Mouse (Mus musculus) layer of hippocampus, adult 9-10 months (tissue): ENCODE data around the gene Ralgapa1.
A peak's percentile ranks its signal among the peaks of the same experiment; 100 is the strongest.

Experiments used
- DNase-seq: peaks from one replicate; pipeline ENCODE4 v3.0.0; 2022; ENCODE audit warnings: low spot score

Ralgapa1 gene

GRCm38 (mm10) chr12:55820661-55821314 lies at the start of gene Ralgapa1:
Ralgapa1 (minus strand) TSS chr12:55821167.
- DNase-seq = peak; percentile 77

DNA sequence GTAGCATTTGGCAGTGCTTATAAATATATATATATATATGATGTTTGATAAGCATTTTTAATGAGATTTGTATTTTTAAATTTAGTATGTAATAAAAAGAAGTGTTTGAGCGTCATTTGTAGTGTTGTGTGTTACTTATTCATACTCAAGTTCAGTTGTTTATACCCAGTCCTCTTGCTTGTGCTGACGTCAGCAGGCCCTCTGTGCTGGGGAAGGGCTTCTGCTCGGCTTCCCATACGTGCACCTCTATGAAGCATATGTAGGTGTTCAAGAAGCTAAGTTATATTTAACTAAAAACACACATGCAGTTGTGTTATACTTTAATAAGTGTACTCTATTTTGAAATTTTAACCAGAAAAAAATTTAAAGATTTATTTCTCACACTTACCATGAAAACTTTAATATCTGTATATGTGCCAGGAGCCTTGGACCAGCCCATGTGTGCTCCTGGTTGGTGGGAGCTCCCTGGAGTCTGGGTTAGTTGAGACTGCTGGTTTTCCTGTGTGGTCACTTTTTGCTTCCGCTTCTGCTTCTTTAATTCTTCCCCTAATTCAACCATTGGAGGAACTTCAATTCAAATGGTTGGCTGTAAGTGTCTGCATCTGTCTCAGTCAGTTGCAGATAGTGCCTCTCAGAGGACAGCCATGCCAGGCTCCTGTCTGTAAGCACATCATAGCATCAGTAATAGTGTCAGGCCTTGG lies 48.8 kb upstream of the Ralgapa1 start:
- DNase-seq = no peak

- DNase-seq = no peak
These were observed 46.8 kb upstream of the Ralgapa1 start for GRCm38 (mm10) chr12:55867738-55868137.

GRCm38 (mm10) chr12:55860631-55861030 lies 39.7 kb upstream of the Ralgapa1 start:
- DNase-seq = no peak

DNA sequence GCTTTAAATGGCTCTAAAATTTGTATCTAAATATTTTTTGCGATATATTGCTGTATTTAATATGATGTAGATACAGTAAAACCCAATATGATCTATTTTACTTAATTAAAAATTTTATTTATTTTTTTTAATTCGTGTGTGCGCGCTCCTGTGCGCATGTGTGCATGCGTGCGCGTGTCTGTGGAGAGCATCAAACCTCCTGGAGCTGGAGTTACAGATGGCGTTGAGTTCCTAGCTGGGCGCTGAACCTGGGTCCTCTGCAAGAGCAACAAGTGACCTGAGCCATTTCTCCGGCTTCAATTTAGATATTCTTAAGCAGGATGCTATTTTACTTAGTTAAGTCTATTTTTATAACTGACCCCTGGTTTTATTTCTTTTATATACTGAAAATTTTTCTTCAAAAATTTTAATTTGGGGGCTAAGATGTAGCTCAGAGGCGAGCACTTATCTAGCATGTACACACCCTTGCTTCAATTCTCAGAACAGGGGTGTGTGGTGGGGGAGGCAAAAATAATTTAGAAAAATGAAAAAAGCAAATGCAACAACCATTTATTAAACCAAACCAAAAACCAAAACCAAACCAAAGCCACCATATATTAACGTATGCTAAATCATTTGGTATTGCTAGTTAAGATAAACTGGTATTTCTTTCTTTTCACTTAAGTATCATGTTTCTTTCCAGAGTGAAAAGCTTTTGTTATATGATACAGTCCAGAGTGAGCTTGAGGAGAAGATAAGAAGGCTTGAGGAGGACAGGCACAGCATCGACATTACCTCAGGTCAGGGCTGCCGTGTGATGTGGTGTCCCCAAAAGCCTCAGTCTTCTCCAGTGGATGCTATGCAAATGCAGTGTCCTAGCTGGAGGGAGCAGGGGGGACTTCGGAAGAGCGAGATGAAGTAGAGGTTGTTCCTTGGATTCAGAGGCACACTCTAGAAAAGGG lies 38.7 kb upstream of the Ralgapa1 start:
- DNase-seq = no peak

DNA sequence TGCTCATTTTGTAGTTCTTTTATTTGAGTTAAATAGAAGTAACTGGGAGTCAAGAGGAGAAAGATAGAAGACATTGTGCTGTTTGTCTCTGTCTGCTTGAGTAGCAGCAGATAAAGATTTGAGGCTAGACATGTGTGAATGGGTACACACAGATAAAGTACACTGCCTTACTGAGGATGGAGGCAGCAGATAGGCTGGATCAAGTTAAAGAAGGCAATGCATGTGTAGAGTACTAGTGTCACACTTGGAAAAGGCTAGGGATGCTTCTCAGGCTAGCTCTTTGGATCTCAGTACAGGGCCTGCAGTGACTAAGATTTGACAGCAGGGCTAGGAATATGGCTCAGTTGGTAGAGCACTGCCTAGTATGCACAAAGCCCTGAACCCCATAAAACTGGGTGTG lies 29.7 kb upstream of the Ralgapa1 start:
- DNase-seq = no peak

DNA sequence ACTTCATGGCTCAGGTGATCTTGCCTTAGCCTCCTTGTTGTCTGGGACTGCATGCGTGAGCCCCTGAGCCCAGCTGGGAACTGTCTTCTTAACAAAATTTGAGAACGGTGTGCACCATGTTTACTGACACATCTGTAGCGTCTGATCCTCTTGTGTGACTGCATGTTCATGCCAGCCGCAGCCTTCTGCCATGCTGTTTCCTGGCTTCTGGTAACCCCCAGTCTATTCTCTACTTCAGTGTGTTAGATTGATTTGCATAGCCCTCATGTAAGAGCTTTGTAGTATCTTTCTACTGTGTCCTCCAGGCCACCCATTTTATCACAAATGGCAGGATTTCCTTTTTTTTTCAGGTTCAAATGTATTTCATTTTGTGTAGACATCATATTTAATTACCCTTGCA lies 26.9 kb upstream of the Ralgapa1 start:
- DNase-seq = no peak

GRCm38 (mm10) chr12:55846741-55847140 lies 25.8 kb upstream of the Ralgapa1 start:
- DNase-seq = no peak

DNA sequence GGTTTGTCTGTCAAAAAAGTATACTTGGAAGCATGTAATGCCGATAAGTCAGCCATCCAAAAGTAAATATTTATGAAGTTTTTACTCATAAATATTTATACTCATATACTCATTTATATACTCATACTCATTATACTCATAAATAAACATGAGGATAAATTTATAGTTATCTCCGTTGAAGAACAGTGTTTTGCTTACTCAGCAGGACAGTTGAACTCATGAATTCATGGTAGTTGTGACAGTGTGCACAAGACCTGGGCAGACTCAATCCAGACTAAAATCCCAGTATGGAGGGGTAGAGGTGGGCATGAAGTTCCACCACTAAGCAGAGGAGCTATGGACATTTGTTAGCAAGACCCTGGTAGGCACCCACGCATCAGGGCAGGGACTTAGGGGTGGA lies 16.5 kb upstream of the Ralgapa1 start:
- DNase-seq = no peak

DNA sequence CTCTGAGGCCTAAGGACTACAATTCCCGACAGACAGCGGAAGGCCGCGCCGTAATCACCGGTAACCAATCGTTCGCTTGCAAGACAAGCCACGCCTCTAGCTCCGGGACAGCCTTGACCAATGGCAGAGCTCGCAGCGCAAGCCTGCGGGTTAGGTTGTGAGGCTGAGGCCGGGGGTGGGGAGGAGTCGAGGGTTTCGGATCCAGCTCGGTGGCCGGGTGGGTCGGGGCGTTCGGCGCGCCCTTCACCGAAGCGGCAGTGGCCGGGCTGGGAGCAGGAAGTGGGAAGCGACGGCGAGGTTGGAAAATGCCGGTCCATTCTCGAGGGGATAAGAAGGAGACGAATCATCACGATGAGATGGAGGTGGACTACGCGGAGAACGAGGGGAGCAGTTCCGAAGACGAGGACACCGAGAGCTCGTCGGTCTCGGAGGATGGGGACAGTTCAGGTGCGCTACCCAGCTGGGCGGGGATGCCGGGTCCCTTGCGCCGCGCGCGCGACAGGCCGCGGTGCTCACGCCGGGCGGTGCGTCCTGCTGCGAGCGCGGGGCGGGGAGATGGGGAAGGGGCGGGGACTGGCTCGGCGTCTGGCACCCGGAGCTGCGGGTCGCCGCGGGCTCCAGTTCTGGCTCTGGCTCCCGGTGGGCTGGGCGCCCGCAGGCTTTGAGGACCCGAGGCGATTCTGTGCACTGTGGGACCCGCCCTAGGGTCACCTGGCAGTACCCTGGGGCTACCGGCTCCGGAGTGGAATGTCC lies 15.4 kb upstream of the Ralgapa1 start, which contains the start of gene Brms1l:
TSS of gene Brms1l (plus strand) at position 126 of the 753 bp plus-strand sequence.
- DNase-seq = peak; percentile 92

DNA sequence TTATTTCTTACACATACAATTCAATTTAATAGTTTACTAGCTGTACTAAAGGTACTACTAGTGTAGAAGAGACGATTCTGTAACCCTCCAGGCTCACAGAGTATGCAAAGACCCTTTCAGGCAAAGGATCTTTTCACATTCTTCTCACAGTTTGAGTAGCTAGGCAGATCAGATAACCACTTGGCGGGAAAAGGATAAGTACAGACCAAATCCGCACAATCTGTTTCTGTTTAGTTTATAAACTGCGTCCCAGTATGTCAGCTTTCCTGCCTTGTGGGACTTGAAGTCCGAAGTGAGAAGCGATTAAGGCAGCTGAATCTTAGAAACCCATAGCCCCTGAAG lies 14.9 kb upstream of the Ralgapa1 start:
- no peak for DNase-seq

GRCm38 (mm10) chr12:55834891-55835290 lies 13.9 kb upstream of the Ralgapa1 start:
- DNase-seq = no peak

- DNase-seq = no peak
These were observed 13.1 kb upstream of the Ralgapa1 start for GRCm38 (mm10) chr12:55833906-55834625.

DNA sequence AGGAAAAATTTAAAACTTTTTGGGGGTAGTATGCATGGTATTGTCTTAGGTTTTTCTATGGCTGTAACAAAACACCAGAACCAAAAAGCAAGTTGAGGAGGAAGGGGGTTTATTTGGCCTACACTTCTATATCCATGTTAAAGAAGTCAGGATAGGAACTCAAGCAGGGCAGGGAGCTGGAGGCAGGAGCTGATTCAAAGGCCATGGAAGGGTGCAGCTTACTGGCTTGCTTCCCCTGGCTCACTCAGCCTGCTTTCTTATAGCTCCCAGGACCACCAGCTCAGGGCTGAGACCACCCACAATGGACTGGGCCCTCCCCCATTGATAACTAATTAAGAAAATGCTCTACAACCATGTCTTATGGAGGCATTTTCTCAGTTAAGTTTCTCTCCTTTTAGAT lies 12.0 kb upstream of the Ralgapa1 start:
- no peak for DNase-seq

DNA sequence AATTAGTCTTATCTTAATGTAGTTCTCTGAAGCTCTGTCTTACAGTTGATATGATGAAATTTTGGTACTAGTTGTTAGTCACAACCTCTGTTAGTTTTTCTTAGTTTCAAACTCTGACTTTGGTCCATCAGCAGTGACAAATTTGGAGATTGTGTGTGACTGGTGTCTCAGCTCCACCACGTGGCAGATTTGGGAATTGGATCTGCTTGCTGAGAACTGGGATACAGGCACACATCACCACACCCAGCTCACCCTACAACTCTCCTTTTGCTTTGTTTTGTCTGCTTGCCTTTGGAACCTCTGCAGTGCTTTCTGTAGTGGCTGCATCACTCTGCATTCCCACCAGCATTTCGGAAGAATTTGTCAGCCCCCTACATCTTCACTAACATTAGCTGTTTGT lies 10.1 kb upstream of the Ralgapa1 start:
- peak; percentile 71 for DNase-seq

GRCm38 (mm10) chr12:55825537-55825936 lies 4.6 kb upstream of the Ralgapa1 start:
- no peak for DNase-seq

DNA sequence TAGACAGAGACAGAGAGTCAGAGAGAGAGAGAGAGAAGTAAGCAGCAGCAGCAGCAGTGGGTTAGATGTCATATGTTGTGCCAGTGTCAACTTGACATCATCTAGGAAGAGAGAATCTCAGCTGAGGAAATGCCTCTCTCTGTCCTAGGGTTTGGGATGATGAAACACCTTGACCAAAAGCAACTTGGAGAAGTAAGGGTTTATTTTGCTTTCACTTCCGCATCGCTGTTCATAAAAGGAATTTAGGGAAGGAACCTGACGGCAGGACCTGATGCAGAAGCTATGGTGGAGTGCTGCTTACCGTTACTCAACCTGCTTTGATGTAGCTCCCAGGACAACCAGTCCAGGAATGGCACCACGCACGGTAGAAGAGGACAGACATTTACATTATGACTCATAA lies 3.1 kb upstream of the Ralgapa1 start:
- DNase-seq = no peak

DNA sequence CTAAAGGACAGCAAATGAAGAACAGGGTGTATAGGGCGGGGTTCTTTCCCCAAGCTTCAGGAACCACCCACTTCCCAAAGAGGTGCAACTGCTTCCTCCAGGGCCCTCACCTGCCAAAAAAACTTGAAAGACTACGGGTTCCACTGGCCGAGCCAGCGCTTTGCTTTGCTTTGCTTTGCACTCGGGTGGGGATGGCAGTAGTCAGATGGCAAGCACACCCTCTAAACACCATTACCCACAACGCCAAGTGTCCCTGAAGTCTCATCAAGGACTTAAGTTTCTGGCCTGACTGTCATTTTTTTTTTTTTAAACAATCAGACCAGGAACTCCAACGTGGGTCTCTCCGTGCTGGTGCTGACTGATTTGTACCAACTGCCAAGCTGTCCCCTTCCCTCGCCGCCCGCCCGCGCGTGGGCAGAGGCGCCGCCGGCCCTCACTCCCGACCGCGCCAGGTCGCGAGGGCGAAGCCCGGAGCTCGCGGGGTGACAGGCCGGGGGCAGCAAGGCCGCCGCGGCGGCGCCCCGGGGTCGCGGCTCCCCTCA lies 777 bp downstream of the Ralgapa1 start:
- no peak for DNase-seq

GRCm38 (mm10) chr12:55816488-55816887 lies 4.5 kb downstream of the Ralgapa1 start:
- no peak for DNase-seq

GRCm38 (mm10) chr12:55805035-55805434 lies 15.9 kb downstream of the Ralgapa1 start:
- no peak for DNase-seq

GRCm38 (mm10) chr12:55801131-55801530 lies 19.8 kb downstream of the Ralgapa1 start:
- DNase-seq = no peak
